Mouse (Mus musculus) kidney, embryonic 16.5 days (tissue): ENCODE results near the gene Stpg3. TPM values are rescaled to one million over a fixed set of nuclear protein-coding genes. Genes with fewer than 3 reads are reported as not detected.
"Not testable (repeated sequence)": the region's sequence is repeated elsewhere in the genome, so short reads cannot be mapped to it uniquely, and the experiment has no call there.

ENCODE experiments used
- ATAC-seq: fragments of 200-750 bp; cut with Nextera tagmentation; 2 replicates; pipeline ENCODE4 v1.8.0; 2017; ENCODE audit warnings: moderate TSS enrichment; ENCODE audit not compliant: low FRiP score, low TSS enrichment
- H3K27ac ChIP-seq: fragments of 300-500 bp; sonication (generic); 2 replicates; pipeline ENCODE4 v1.5.1; 2014; ENCODE audit warnings: low read length
- H3K27me3 ChIP-seq: fragments of 300-500 bp; sonication (generic); 2 replicates; pipeline ENCODE4 v1.6.1; 2014; ENCODE audit warnings: low read length, control low read depth, mixed read lengths; ENCODE audit not compliant: insufficient read depth
- H3K36me3 ChIP-seq: fragments of 300-500 bp; sonication (generic); 2 replicates; pipeline ENCODE4 v1.6.1; 2014; ENCODE audit warnings: low read length, control low read depth, mixed read lengths; ENCODE audit not compliant: insufficient read depth
- H3K4me1 ChIP-seq: fragments of 300-500 bp; sonication (generic); 2 replicates; pipeline ENCODE4 v1.6.1; 2014; ENCODE audit warnings: low read length, control low read depth, mixed read lengths; ENCODE audit not compliant: insufficient read depth
- H3K4me2 ChIP-seq: fragments of 300-500 bp; sonication (generic); replicated peaks from 2 replicates; pipeline ENCODE4 v1.6.1; 2014; ENCODE audit warnings: low read depth, low read length
- H3K4me3 ChIP-seq: fragments of 300-500 bp; sonication (generic); 2 replicates; pipeline ENCODE4 v1.5.1; 2014; ENCODE audit warnings: mild to moderate bottlenecking, low read length
- H3K9ac ChIP-seq: fragments of 300-500 bp; sonication (generic); replicated peaks from 2 replicates; pipeline ENCODE4 v1.6.1; 2014; ENCODE audit warnings: low read length
- H3K9me3 ChIP-seq: fragments of 300-500 bp; sonication (generic); 2 replicates; pipeline ENCODE4 v1.6.1; 2016; ENCODE audit warnings: low read length, control low read depth
- WGBS: fragments of 180-500 bp; shearing (Covaris S2); extraction: QIAGEN DNeasy Blood & Tissue Kit; methylation state at CpG from one replicate; pipeline ENCODE4 v1.1.7; 2014; 5-methylcytosine and 5-hydroxymethylcytosine counted together
- polyA plus RNA-seq: library from polyadenylated mRNA; unstranded; fragments of >200 nt; fragmentation: Nextera tagmentation; extraction: Ambion mirVana; gene quantifications from 2 replicates; pipeline ENCODE4 v1.2.1, GENCODE M21; 2015

Stpg3 gene
- polyA plus RNA-seq, result 0.54 and 0.82 TPM in 2 replicates

GRCm38 (mm10) chr2:25214444-25214843 is at the start of gene Stpg3:
Gene Stpg3, minus strand, starts transcription at chr2:25214637.
- no peak within 1 kb of the TSS for H3K4me3 ChIP-seq
- WGBS, result 50% methylated on average over 3 of the region's 3 CpGs
- H3K9ac ChIP-seq, result no peak within 1 kb of the TSS; the same call in 1 of the 2 replicates
- H3K9me3 ChIP-seq, result no peaks in the 10 kb centered on the region
- no peak within 1 kb of the TSS for H3K4me2 ChIP-seq
- H3K36me3 ChIP-seq, result no peaks in the 10 kb centered on the region
- ATAC-seq, result peak; percentile 55; the same call in 1 of the 2 replicates
- peaks cover 16% of the 10 kb centered on the region for H3K4me1 ChIP-seq
- H3K27ac ChIP-seq, result peak within 1 kb of the TSS; percentile 13; the same call in 1 of the 2 replicates
- no peaks in the 10 kb centered on the region for H3K27me3 ChIP-seq

- Histone ChIP-seq H3K27ac (no peak overlapping the region), H3K9ac (peak overlapping the region; percentile 76), H3K4me1 (peaks cover 34% of the 10 kb centered on the region), H3K4me3 (peak overlapping the region; percentile 88), H3K4me2 (peak overlapping the region; percentile 99), H3K36me3 (0 out of 2 replicates have a peak, but pooled peaks cover 2% of the 10 kb centered on the region), H3K27me3 (no peaks in the 10 kb centered on the region), H3K9me3 (no peaks in the 10 kb centered on the region)
- ATAC-seq, result no peak
- WGBS, result 21% methylated on average over 12 of the region's 12 CpGs
These were observed 49.3 kb upstream of the Stpg3 start for GRCm38 (mm10) chr2:25263623-25264285.

GRCm38 (mm10) chr2:25262795-25263622 is 48.6 kb upstream of the Stpg3 start:
- H3K27ac ChIP-seq, result 0 out of 2 replicates have a peak overlapping the region, but pooled peaks have one; percentile 39
- peak; percentile 10; the same call in 1 of the 2 replicates for ATAC-seq
- H3K4me3 ChIP-seq, result peak overlapping the region; percentile 88
- WGBS, result under 1% methylated on average over 82 of the region's 82 CpGs
- peak overlapping the region; percentile 99 for H3K4me2 ChIP-seq
- H3K4me1 ChIP-seq, result peaks cover 34% of the 10 kb centered on the region
- no peaks in the 10 kb centered on the region for H3K27me3 ChIP-seq
- no peaks in the 10 kb centered on the region for H3K36me3 ChIP-seq
- no peaks in the 10 kb centered on the region for H3K9me3 ChIP-seq
- H3K9ac ChIP-seq, result peak overlapping the region; percentile 76

- WGBS, result under 1% methylated on average over 39 of the region's 39 CpGs
- peak within 1 kb of the TSS; percentile 88 for H3K4me3 ChIP-seq
- H3K27me3 ChIP-seq, result no peaks in the 10 kb centered on the region
- H3K9me3 ChIP-seq, result no peaks in the 10 kb centered on the region
- no peaks in the 10 kb centered on the region for H3K36me3 ChIP-seq
- H3K27ac ChIP-seq, result peak within 1 kb of the TSS; percentile 75
- peaks cover 34% of the 10 kb centered on the region for H3K4me1 ChIP-seq
- H3K9ac ChIP-seq, result peak within 1 kb of the TSS; percentile 76
- peak within 1 kb of the TSS; percentile 99 for H3K4me2 ChIP-seq
- ATAC-seq, result peak; percentile 99
These were observed 47.9 kb upstream of the Stpg3 start, which contains the start of gene Tprn for GRCm38 (mm10) chr2:25262291-25262767. Gene Tprn, plus strand, starts transcription at chr2:25262618.

- WGBS, result 48% methylated on average over 12 of the region's 12 CpGs
- Histone ChIP-seq H3K4me3 (peak overlapping the region; percentile 88), H3K9me3 (no peaks in the 10 kb centered on the region), H3K27me3 (no peaks in the 10 kb centered on the region), H3K27ac (peak overlapping the region; percentile 75), H3K36me3 (no peaks in the 10 kb centered on the region), H3K9ac (peak overlapping the region; percentile 70), H3K4me1 (peaks cover 30% of the 10 kb centered on the region), H3K4me2 (peak overlapping the region; percentile 99)
- peak; percentile 39; the same call in 1 of the 2 replicates for ATAC-seq
These were observed 47.4 kb upstream of the Stpg3 start for GRCm38 (mm10) chr2:25261870-25262269.

- Histone ChIP-seq H3K4me1 (peaks cover 22% of the 10 kb centered on the region), H3K9me3 (no peaks in the 10 kb centered on the region), H3K9ac (no peak overlapping the region), H3K4me3 (no peak overlapping the region), H3K36me3 (no peaks in the 10 kb centered on the region), H3K4me2 (no peak overlapping the region), H3K27ac (no peak overlapping the region), H3K27me3 (no peaks in the 10 kb centered on the region)
- ATAC-seq, result no peak
- WGBS, result 61% methylated on average over 2 of the region's 2 CpGs
These were observed 44.5 kb upstream of the Stpg3 start for GRCm38 (mm10) chr2:25258887-25259286.

- H3K27me3 ChIP-seq, H3K36me3 ChIP-seq: not testable (repeated sequence)
- 90% methylated on average over 5 of the region's 5 CpGs for WGBS
These were observed 42.8 kb upstream of the Stpg3 start for GRCm38 (mm10) chr2:25257250-25257649.

GRCm38 (mm10) chr2:25256443-25257109 is 42.1 kb upstream of the Stpg3 start:
- ATAC-seq, H3K9me3 ChIP-seq, H3K27me3 ChIP-seq, H3K27ac ChIP-seq, H3K36me3 ChIP-seq: not testable (repeated sequence)
- Histone ChIP-seq H3K4me3 (peak overlapping the region; percentile 98), H3K4me1 (peaks cover 17% of the 10 kb centered on the region), H3K9ac (peak overlapping the region; percentile 93), H3K4me2 (peak overlapping the region; percentile 99)
- WGBS, result 53% methylated on average over 10 of the region's 12 CpGs

More at GRCm38 (mm10) chr2:25257250-25257649, 42.8 kb upstream of the Stpg3 start:
- not testable (repeated sequence) for H3K9ac ChIP-seq, H3K4me2 ChIP-seq, H3K4me3 ChIP-seq, H3K27ac ChIP-seq, H3K9me3 ChIP-seq, ATAC-seq
- peaks cover 17% of the 10 kb centered on the region for H3K4me1 ChIP-seq

GRCm38 (mm10) chr2:25255284-25255779 is 40.9 kb upstream of the Stpg3 start, which contains the start of gene Tmem203:
Gene Tmem203, plus strand, starts transcription at chr2:25255439.
- peak; percentile 89 for ATAC-seq
- no peaks in the 10 kb centered on the region for H3K27me3 ChIP-seq
- peaks cover 17% of the 10 kb centered on the region for H3K4me1 ChIP-seq
- no peaks in the 10 kb centered on the region for H3K9me3 ChIP-seq
- 0% methylated on average over 39 of the region's 39 CpGs for WGBS
- peak within 1 kb of the TSS; percentile 98 for H3K4me3 ChIP-seq
- peak within 1 kb of the TSS; percentile 93 for H3K9ac ChIP-seq
- H3K27ac ChIP-seq, result peak within 1 kb of the TSS; percentile 76
- H3K36me3 ChIP-seq, result peaks cover 18% of the 10 kb centered on the region
- peak within 1 kb of the TSS; percentile 99 for H3K4me2 ChIP-seq
